Mouse (Mus musculus) monocyte, adult 2 months (primary cell): ENCODE data around the gene Gpt2.

Source experiments
- DNase-seq, 2 experiments: peaks; one replicate each; pipeline ENCODE4 v3.0.0; 2022; ENCODE audit warnings: low spot score in 2 of 2, low read depth in 1 of 2

The Gpt2 gene

DNA sequence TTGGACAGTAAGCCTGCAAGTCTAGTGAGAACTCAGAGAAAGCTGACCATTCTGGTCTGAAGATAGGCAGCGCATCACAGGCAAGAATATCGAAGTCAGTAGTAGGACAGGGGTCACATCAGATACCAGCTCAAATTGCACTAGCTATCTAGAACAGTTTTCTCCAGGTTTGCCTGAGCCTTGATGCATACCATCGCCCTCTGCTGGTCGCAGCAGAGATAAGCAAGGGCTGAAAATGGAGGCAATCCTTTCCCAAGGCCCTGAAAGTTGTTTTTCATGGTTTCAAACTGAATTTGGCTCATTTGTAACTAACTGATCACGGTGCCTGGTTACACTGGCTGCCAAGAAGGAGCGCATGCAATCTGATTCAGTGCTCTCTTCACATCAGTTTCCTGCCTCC, 33.7 kb downstream of the Gpt2 start:
- DNase-seq = peak in 1 of 2 experiments; percentile 8

DNA sequence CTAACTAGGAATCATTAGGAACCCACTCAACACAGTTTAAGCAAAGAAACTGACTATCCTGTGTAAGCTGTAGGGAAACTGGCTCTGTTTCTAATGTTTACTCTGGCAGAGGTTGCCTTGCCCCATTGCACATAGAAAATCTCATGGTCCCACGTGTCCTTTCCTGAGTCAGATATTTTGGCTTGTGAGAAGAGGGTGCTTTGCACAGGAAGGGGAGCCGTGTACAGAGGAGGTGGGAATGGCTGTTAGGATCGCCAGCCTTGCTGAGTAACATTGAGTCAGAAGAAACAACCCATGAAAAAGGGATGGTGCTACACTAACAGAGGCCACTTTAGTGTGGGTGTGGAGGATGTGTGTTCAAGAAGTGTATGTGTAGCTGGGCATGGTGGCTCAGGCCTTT, 36.6 kb downstream of the Gpt2 start:
- DNase-seq = no peak

DNA sequence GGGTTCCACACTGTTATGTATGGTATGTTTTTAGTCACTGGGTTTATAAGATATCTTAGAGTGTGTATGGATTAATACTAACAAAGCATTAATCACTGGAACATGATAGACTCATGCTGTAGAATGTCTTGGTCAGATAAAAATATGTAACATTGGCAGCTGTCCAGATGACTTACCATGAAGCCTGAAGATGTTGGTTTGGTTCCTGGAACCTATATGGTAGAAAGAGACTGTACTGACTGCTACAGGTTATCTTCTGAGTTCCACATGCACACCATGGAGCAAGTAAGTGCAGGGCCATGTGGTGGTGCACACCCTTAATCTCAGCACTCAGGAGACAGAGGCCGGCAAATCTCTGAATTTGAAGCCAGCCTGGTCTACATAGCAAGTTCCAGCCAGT, 38.3 kb downstream of the Gpt2 start:
- no peak for DNase-seq

DNA sequence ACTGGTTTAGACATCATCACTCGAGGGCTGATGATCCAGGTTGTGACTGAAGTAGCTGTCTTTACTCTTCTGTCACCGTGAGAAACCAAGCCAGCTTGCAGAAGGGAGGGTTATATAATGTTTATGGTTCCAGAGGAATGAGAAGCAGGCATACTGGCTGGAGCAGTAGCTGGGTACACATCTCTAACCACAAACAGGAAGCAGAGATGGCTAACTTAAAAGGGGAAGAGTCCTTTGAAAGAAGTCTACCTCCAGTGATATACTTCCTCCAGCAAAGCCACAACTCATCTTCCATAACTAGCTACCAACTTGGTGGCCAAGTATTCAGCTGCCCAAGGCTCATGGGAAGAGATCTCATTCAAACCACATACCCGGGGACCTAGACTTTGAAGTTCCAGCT, 39.1 kb downstream of the Gpt2 start:
- DNase-seq = no peak

DNA sequence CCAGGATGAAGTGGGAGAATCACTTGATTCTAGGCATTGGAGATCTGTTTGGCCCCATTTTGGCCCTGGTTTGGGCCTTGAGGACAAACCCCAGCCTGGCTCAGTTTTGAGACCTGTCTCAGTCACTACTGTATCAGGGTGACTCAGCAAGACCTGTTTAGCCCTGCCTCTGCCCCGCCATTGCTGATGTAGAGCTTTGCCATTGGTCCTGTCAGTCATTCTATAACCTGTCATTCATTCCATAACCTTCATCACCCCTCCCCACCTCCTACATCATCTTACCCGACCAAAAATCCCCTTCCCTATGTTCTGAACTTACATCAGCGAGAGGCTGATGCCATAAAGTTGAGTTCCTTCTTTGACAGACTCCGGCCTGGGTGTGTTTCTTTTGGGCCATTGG, 40.5 kb downstream of the Gpt2 start:
- DNase-seq = no peak

DNA sequence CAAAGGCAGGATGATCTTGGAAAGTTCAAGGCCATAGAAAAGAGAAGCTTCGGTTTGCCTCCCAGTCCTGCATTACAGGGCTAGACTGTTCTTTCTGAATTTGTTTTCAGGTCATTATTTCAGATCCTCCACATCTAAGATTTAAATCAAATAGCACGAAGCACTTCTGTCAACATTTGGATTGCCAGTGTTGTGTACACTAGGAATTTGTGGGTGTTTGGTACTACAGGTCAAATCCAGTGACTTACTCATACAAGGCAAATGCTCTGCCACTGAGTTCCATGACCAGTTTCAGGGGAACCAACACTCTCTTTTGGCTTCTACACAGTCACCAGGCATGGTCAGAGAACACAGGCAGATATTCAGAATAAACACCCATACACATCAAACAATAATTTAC, 41.1 kb downstream of the Gpt2 start:
- no peak for DNase-seq

DNA sequence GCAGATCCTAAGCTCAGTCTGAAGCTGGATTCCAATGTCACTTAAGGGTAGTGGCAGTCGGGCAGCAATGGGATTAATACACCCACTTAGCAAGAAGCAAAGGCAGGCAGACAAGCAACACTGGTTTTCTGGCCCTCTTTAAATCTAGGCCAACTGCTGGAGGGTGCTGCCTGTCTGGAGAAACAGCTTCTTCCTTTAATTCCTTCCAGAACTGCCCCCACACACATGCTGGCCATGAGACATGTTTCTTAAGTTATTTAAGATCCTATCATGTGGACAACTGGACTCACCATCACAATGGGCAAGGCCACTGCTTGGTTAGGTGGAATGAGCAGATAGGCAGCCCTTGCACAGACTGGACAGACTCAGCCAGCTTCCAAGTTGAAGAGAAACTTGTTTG, 41.8 kb downstream of the Gpt2 start:
- no peak for DNase-seq

DNA sequence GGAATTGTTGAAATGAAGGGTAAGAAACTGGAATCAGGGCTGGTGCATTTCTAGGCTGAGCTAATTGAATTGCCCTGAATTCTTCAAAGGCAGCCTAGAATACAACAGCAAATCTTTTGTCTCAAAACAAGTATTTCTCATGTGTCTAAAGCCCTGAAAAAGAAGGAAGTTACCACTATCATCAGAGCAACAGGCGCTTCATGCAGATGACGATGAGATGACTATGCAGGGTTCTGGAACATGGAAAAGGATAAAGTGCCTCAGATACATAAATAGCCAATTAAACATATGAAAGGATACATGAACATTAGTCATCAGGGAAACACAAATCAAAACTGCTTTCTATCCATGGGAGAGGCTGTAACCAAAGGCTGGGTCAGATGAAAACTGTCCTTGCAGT, 44.0 kb downstream of the Gpt2 start:
- DNase-seq = no peak

DNA sequence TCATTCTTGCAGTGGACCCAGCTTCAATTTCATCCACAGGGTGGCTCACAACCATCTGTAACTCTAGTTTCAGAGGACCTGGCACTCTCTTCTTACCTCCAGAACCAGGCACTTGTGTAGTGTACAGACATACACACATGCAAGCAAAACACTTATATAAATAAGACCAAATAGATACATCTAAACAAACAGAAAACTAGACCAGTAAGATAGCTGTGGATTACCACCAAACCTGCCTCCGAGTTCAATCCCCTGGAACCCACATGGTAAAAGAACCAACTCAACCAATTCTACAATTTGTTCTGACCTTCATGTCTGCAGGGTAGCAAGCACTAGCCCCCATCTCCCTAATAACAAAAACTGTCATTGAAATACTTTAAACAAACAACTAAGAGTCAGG, 59.6 kb downstream of the Gpt2 start:
- DNase-seq = no peak

DNA sequence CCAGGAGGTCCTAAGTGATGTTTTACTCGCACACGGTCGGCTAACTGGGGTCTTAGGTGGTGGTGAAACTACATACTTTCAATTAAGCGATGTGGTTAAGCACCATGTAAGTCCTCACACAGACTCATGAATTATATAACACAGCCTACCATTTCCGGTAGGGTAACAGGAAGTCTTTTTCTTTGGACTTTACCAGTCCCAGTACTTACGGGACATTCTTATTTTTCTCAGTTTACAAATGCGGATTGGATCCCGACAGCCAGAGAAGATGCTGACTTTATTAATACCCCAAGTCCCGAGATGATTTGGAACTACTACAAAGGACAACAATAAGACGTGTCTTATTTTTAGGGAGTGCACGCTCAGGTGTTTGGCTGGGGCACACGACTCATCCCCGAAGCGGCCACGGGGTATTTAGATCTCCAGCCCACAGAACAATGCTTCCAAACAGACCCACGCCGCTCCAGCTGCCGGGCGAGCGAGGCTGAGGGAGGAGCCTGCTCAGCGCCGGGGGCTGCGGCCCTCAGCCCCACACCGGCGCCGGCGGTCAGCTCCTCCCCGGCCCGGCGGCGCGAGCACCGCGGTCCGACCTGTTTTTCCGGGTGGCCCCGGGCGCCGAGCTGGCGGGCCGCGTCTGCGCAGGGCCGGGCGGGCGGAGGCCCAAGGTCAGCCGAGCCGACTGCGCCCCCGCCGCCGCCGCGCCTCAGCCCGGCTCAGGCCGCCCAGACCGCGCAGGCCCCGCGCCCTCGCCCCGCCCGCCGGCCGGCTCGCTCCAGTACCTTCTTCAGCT, 62.2 kb downstream of the Gpt2 start:
- DNase-seq = no peak

DNA sequence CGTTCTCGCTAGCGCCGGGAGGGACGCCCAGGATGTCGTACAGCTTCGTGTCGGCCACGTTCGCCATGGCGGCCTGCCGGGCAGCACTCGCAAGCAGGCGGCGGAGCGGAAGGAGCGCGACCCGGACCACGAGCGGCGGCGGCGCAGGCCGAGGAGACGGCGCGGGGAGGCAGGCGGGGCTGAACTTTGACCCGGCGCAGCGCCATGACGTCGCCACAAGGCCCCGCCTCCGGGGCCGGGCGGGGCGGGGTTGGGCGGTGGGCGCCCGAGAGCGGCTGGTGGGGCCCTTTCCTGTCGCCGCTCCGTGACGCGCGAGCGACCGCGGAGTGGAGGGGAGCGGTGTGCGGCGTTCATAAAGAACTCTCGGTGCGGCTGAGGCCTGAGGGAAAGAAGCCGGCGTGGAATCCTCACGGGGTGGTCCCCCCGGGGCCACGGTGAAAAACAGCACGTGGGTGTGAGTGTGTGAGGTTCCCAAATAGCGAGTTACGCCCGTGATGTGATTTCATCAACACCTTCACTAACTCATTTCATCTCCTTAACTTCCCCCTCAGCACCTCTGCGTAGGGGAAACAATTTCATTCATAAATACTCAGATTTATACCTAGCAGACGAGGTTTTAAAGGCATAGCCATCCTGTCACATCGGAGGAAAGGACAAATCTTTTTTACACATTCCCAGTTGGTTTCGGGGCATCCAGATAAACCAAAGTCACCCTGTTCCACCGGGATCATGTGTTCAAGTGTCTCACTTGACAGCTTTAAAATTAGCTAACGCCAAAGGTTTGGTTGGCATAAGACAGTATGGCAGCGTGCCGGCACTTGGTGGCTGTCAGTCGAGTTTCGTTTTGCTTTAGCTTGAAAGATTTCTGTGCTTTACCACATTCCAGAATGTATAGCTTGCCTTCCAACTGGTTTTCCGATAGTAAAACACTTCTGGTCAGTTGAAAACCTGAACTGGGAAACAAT, 63.1 kb downstream of the Gpt2 start, which contains the start of gene Dnaja2:
Dnaja2 (minus strand) TSS at position 164 of the 965 bp plus-strand sequence.
- DNase-seq = peak; percentile 65 to 85

DNA sequence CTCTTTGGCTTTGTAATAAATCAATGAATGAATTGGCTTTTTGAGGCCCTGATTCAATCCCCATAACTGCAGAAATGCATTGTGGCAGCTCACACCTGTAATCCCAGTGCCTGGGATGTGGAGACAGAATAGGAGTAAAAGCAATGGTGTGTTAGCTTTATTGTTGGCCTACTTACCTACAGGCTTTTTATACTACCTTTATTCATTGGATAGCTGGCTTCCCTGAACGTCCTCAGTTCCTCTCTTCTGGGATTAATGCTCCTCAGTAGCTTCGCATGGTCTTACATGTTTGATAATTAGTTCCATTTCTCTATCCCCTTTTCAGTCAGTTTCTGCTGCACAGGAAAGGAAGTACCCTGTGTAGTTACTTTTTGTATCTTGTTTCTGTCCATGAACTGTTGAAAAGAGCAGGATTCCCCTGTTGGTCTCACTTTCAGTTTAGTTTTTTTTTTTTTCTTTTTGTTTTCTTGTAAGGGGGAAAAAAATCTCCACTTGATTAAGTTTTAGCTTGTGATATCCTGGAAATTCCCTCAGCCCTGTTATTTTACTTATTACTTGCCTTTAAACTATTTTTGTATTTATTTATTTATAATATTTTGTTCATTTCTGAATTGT, 64.7 kb downstream of the Gpt2 start:
- no peak for DNase-seq

DNA sequence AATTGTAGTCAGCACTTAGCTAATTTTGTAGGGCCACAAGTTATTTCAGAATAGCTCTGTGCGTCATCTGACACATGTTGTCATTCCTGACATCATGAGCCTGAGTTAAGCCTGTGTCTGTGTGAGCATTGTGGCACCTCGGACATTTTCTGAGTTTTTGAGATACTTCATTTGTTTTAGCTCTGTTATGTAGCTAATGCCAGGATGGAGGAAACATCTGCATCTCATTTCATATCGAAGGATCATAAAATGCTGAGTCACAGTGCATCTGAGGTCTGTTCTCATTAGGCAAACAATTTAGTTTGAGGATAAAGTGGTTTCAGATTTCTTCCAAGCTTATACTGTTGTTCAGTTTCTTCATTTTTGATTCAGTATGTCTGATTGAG, 65.2 kb downstream of the Gpt2 start:
- DNase-seq = no peak

DNA sequence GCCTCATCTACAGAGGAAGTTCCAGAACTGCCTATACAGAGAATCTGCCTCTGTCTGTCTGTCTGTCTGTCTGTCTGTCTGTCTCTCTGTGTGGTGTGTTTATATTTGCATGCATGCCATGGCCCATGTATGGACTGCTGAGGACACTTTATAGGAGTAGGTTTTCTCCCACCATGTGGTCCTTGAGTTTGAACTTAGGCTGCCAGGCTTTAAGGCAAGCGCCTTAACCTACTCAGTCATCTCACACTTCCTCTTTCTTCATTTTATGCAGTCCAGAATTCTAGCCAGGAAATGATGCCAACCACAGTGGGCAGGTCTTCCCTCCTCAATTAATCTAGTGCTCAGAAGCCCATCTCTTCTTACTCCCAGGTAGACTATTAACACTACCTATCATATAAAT, 66.8 kb downstream of the Gpt2 start:
- DNase-seq = peak in 1 of 2 experiments; percentile 19

DNA sequence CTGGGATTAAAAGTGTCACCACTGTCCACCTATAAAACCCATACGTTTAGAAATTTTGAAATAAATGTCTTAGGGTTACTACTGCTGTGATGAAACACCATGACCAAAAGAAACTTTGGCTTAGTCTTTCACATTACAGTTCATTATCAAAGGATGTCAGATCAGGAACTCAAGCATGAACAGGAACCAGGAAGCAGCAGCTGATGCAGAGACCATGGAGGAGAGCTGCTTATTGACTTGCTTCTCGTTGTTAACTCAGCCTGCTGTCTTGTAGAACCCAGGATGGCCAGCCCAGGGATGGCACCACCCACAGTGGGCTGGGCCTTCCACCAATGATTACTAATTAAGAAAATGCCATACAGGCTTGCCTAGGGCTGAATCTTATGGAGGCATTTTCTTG, 67.6 kb downstream of the Gpt2 start:
- DNase-seq = no peak

DNA sequence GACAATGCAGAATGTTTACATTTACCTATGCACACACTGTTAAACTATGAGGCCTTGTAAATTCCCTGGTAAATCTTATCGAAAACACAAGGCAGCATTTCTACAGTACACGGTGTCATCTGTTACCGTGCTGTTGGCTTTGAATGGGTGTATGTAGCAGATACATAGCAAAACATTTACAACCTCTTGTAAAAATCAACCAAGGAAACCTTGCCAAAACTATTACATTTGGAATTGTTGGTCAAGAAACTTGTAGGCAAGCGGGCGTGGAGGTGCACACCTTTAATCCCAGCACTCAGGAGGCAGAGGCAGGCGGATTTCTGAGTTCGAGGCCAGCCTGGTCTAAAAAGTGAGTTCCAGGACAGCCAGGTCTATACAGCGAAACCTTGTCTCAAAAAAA, 71.0 kb downstream of the Gpt2 start:
- DNase-seq = no peak

DNA sequence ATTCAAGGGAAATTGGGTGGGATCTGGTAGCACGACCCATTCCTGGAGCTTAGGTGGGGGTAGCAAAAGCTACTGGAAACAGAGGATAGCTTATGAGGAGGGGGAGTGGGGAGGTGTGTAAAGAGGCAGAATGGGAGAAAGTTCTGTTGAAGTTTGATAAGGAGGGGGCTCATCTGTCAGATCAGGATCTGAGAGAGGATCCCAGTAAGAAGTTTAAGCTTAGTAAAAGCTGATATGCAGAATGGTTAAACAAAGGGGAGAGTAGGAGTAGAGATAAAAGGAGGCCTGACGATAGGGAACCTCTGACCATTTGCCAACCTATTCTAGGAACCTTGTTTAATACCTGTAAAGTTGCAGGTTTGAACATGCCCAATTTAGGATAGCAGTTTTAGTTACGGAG, 72.8 kb downstream of the Gpt2 start:
- no peak for DNase-seq

DNA sequence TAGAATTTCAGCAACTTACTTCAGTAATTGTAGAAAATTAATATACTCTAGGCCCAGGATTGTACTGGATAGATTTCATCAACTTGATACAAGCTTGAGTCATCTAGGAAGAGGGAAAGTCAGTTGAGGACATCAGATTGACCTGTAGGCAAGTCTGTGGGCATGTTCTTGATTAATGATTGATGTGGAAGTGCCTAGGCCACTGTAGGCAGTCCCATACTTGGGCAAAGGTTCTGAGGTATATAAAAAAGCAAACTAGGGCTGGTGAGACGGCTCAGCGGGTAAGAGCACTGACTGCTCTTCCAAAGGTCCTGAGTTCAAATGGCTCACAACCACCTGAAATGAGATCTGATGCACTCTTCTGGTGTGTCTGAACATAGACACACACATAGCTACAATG, 75.4 kb downstream of the Gpt2 start:
- DNase-seq = no peak

DNA sequence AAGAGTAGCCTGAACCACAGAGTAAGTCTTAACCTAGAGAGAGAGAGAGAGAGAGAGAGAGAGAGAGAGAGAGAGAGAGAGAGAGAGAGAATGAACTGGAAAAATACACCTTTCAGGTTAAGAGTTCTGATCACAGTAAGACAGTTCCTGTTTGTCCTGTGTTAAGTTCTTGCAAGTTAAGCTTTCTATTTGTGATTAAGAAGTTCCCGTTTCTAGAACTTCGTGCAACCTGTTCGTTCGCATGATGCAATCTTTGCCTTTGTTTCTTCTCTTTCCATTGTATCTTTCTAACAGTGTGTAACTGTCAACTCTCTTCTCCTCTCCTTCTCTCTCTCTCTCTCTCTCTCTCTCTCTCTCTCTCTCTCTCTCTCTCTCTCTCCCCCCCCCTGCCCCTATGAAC, 78.1 kb downstream of the Gpt2 start:
- DNase-seq = no peak

DNA sequence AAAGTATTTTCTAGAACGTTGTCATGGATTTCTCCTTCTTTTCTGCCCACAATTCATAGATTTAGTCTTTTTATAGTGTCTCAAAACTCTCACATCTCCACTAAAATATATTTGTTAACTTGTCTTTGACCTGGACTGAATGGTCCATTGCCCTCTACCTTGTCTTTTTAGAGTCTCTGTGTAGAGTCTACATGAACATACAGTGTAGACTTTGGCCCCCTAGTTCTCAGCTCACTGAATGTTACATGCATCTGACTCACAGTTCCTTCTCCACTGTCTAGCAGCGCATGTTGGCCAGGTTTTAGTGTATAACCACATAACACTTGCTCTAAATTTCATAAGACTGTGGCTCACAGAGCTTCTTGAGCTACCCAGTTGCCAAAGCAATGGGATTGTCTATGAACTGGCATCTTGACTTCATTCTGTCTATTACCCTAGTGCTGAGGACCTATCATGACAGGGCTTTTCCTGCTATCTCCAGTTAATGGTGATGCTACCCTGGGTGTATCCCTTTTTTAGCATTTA, 81.7 kb downstream of the Gpt2 start:
- DNase-seq = no peak
